Mouse (Mus musculus) spleen, postnatal 4 days (tissue): ENCODE data around the gene Mrpl12.
A peak's percentile ranks its signal among the peaks of the same experiment; 100 is the strongest.

ENCODE experiments used
- DNase-seq, 2 experiments: peaks; one replicate each; pipeline ENCODE4 v3.0.0; 2022; ENCODE audit warnings: low spot score in 2 of 2

The Mrpl12 gene

GRCm38 (mm10) chr11:120484265-120484981, at the start of gene Mrpl12:
Gene Mrpl12, plus strand, starts transcription at chr11:120484613.
- peak; percentile 84 to 92 for DNase-seq

GRCm38 (mm10) chr11:120437152-120437856, 47.1 kb upstream of the Mrpl12 start, which contains the start of gene Nploc4:
Gene Nploc4, minus strand, starts transcription at chr11:120437708.
- DNase-seq: peak; percentile 91 to 97

- no peak for DNase-seq
These were observed 46.5 kb upstream of the Mrpl12 start for GRCm38 (mm10) chr11:120437857-120438385.

GRCm38 (mm10) chr11:120442344-120442743, 42.1 kb upstream of the Mrpl12 start, which contains the start of gene Tspan10:
Gene Tspan10, plus strand, starts transcription at chr11:120442644.
- DNase-seq: no peak

GRCm38 (mm10) chr11:120442765-120443280, 41.6 kb upstream of the Mrpl12 start:
- DNase-seq: no peak

GRCm38 (mm10) chr11:120444106-120444505, 40.3 kb upstream of the Mrpl12 start:
- DNase-seq: no peak

GRCm38 (mm10) chr11:120445475-120445874, 38.9 kb upstream of the Mrpl12 start:
- no peak for DNase-seq

GRCm38 (mm10) chr11:120447179-120447578, 37.2 kb upstream of the Mrpl12 start:
- no peak for DNase-seq

- DNase-seq: no peak
These were observed 32.2 kb upstream of the Mrpl12 start for GRCm38 (mm10) chr11:120452246-120452645.

- no peak for DNase-seq
These were observed 31.1 kb upstream of the Mrpl12 start, which contains the start of gene Pde6g for GRCm38 (mm10) chr11:120453306-120453705. Gene Pde6g, minus strand, starts transcription at chr11:120453500.

GRCm38 (mm10) chr11:120454965-120455364, 29.4 kb upstream of the Mrpl12 start:
- no peak for DNase-seq

- no peak for DNase-seq
These were observed 29.0 kb upstream of the Mrpl12 start for GRCm38 (mm10) chr11:120455413-120455812.

GRCm38 (mm10) chr11:120457370-120457769, 27.0 kb upstream of the Mrpl12 start:
- no peak for DNase-seq

GRCm38 (mm10) chr11:120457772-120458751, 26.4 kb upstream of the Mrpl12 start, which contains the start of the genes Oxld1 and Ccdc137:
Gene Oxld1, minus strand, starts transcription at chr11:120458068.
Gene Ccdc137, plus strand, starts transcription at chr11:120458115.
- peak; percentile 69 to 86 for DNase-seq

GRCm38 (mm10) chr11:120458847-120459597, 25.4 kb upstream of the Mrpl12 start:
- no peak for DNase-seq

GRCm38 (mm10) chr11:120463536-120463935, 20.9 kb upstream of the Mrpl12 start:
- no peak for DNase-seq

- DNase-seq: no peak
These were observed 20.0 kb upstream of the Mrpl12 start for GRCm38 (mm10) chr11:120464365-120464764.

GRCm38 (mm10) chr11:120465521-120465920, 18.9 kb upstream of the Mrpl12 start:
- no peak for DNase-seq

- peak; percentile 94 to 96 for DNase-seq
These were observed 17.2 kb upstream of the Mrpl12 start, which contains the start of gene Arl16 for GRCm38 (mm10) chr11:120467051-120467735. Gene Arl16, minus strand, starts transcription at chr11:120467607.

GRCm38 (mm10) chr11:120467736-120468092, 16.7 kb upstream of the Mrpl12 start:
- no peak for DNase-seq
